Mouse (Mus musculus) thymus, postnatal 36 days (tissue): ENCODE measurements around the gene Vps33a.
A peak's percentile ranks its signal among the peaks of the same experiment; 100 is the strongest.
"Not testable (repeated sequence)": the region's sequence is repeated elsewhere in the genome, so short reads cannot be mapped to it uniquely, and the experiment has no call there.

Experiments
- DNase-seq, 2 experiments: peaks; one replicate each; pipeline ENCODE4 v3.0.0; 2022; ENCODE audit warnings: mixed read lengths in 2 of 2

The Vps33a gene

DNA sequence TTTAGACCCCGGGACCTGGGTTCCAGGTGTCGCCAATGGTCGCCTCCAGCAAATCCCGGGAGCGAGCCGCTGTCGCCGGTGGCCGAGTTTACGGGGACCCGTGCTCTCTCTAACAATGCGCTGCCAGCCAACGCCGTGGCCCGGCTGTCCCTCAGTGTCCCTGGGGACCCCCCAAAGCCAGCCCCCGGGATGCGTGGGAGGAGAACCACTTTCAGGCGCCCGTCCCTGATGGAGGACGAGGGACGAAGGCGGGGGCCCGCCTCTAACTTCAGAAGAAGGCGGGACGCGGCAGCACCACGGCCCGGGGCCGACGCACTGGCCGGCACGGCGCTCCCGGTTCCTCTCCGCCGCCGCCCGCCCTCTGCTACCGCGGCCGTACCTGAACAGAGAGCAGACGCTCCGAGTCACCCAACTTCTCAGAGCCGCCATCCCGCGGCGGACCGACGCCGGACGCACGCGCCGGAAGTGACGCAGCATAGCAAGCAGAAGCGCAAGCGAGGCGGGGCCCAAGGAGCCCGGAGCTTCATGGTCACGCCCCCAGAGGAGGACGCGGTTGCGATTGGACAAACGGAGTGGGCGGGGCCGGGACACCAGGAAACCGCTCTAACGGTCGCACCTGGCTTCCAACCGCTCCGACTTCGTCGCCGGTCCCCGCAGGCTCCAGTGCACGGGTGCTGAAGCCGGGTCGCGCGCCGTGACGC, 49.0 kb downstream of the Vps33a start, which contains the start of gene Diablo:
Gene Diablo (minus strand): TSS at position 485 of the 701 bp plus-strand sequence.
- peak; percentile 99 for DNase-seq

DNA sequence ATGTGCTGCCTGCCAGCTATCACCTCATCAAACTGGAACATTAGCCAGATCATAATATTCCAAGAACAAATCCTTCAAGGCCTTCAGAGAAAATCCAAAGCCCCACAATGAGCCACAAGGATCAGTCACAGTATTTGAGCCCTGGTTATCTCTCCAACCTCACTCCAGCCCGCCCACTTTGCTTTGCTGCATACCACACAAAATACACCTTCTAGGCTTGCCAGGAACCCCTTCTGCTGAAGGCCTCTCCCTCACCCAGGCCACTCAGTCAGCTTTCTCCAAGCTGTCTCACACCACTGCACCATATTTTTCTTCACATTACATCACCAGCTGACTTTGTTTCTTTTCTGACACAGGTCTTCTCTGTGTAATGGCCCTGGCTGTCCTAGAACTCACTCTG, 50.7 kb downstream of the Vps33a start:
- DNase-seq: no peak

DNA sequence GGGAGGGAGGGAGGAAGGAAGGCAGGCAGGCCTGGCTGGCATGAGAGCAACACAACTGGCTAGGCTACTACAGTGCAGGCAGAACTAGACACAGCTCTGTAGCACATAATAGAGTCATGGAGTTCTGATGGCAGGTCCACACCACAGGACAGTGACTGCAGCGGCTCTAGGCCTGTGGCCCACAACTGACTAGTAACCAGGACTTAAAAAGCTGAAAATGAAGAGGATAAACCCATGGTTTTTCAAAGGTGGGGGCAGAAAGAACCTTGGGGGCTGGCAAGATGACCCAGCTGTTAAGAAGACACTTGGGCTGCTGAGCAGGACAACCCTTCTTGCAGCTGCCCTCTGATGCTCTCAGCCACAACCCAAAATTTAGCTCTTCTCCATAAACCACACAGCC, 51.2 kb downstream of the Vps33a start:
- DNase-seq: no peak

DNA sequence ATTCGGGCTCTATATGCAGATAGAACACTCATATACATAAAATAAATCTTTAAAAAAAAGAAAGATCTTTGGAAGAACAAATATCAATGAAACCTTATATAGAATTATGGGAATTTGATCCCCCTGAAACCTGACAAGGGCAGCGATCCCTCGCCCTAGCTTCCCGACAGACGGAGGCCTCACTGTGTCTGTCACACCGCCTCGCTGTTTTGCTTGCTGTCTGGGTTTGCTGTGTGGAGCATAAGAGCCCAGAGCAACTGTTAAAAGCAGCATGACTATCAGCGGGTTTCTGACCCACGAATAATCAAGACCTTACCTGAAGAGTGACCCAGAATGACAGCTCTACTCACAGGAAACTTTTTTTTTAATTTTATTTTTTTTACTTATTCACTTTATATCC, 52.2 kb downstream of the Vps33a start:
- no peak for DNase-seq

DNA sequence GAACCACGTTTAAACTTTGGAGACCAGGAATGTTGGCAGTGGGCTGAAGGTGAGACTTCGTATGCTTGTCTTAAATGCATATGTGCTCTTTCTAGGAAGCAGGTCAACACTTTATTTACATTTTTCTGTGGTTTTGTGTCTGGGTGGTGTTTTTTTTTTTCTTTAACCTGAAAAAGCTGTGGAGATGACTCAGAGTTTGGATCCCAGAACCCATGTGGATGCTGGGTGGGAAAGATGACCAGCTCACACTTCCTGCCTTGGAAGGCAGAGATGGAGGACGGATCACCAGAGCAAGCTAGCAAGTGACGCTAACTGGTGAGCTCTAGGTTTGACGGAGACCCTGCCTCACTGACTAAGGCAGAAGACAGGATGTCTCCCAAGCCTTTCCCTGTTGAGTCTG, 58.0 kb downstream of the Vps33a start:
- DNase-seq: no peak

DNA sequence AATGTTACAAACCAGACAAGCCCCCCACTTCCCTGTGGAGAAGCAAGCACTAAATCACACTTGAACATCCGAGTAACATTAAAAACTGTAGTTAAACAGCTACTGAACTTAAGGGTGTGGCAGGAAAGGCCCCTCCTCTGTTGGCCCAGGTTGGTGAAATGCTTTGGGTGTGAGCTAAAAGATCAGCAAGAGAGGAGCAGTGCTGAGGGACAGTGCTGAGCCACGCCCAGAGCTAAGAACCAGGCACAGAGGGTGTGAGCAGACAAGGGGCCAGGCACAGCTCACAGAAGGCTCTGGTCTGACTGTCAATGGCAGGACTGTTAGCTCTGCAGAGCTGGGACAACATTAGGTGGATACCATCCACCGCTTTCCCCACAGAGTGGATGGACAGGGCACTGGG, 60.7 kb downstream of the Vps33a start:
- DNase-seq: no peak

DNA sequence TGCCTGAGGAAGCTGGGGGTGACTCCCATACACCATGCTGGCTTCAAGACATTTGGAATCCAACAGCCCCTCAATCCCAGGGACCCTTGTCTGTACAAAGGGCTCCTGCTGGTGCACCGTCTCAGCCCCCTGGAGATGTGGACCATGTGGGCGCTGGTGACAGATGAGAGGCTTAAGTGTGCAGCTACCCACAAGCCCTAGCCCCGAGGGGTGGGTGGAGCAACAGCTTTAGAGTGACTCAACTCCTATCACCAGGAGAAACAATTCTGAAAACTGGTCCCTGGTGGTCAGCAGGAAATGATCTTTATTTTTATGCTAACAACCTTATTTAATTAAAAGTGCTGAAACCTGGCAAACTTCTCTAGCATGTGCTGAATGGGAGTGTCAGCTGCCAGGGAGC, 61.4 kb downstream of the Vps33a start:
- DNase-seq: not testable (repeated sequence)

DNA sequence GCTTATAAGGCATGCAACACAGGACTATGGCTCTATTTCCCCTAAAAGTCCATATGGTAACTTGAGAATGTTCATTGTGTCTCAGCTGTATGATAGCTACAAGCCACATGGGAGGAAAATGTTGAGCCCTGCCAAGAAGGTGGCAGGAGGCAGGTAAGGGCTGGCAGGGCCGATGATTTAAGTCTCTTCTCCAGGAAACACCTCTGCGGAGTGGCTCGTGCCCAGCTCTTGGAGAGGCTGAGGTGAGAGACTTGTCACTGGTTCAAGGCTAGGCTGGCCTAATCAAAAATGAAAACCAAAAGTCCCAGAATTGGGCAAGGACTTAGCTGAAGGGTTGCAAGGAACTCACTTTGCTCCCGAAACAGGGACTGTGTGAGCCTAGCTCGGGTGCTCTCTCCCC, 62.7 kb downstream of the Vps33a start, which contains the start of gene B3gnt4:
Gene B3gnt4 (plus strand): TSS at position 301 of the 400 bp plus-strand sequence.
- no peak for DNase-seq

DNA sequence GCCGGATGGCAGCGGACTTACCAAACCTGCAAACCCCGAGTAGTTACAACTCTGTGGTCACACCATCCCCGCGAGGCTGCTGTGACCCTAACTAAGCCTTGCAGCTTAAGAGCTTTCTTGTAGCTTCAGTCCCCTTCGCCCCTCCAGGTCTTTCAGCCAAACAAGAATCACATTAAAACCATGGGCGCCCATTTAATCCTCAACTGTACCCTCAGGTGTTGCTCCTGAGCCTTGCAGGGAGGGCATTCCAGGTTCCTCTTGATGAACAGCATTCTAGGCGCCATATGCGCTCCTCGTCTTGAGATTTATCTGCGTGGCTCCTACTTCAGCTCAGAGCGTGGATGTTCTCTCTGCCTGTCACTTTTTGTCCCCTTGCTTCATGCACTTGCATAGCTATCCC, 63.9 kb downstream of the Vps33a start:
- no peak for DNase-seq

DNA sequence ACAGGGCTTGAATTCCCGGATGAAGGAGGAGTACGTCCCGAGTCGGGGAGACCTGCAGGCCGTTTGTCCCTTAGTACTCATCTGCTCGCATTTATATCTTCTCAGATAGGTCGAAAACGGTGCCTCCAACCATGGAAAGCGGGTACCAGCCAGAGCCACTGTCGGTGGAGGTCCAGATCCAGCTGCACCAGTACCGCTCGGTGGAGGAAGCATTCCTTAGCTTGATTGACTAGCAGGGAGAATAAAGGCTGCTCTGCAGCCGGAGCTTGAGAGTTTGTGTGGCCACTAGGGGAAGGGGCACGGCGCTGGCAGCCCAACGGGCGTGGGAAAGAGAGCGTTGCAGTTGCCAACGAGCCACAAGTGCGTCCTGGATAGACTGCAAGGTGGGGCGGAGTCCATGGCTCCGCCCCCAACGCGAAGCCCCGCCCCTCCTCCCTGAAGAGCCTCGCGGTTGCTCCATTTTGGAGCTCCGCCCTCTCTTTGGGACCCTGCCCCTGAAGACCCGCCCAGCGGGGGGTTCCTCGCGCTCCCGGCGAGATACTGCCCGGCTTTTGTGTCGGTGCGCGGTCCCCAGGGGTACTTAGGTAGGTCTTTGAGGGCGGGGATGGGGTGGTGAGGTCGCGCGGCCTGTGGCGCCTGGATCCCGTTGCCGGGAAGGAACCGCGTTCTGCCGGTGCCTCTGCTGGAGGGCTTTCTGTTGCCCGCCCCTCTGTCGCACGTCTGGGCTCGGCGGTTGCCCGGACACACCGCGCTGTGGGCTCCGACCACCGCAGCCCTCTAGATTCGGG, 64.7 kb downstream of the Vps33a start:
- peak; percentile 83 to 88 for DNase-seq

DNA sequence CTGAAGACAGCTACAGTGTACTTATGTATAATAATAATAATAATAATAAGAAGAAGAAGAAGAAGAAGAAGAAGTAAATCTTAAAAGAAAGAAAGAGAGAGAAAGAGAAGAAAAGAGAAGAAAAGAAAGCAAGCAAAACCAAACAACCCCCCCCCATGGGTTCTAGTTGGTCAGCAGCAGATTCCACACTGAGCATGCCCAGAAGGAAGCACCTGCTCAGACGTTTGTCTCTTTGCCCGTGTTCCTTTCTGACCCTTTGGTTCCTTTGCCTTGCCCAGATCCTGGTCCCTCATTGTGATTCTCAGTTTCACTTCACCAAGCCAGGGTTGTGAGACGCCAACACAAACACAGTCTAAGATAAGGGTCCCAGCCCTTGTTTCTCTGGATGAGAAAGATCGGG, 70.9 kb downstream of the Vps33a start:
- no peak for DNase-seq

DNA sequence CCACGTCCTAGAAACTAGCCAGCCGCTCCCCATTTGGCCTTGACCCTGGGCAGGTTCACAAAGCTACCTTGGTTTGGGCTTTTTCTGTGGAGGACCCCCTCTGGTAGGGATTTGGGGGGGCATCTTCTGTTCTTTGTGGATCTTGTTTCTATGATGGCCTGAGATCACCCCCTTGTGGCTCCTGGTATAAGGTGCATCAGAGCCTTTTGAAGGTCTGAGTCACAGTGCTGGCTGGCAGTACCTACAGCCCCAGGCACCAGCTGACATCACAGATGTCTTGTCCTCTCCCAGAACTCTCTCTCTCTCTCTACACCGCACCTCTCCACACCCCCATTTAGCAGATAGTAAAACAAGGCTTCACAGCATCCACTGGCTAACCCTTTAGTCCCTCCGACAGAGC, 73.1 kb downstream of the Vps33a start:
- peak in 1 of 2 experiments; percentile 23 for DNase-seq

DNA sequence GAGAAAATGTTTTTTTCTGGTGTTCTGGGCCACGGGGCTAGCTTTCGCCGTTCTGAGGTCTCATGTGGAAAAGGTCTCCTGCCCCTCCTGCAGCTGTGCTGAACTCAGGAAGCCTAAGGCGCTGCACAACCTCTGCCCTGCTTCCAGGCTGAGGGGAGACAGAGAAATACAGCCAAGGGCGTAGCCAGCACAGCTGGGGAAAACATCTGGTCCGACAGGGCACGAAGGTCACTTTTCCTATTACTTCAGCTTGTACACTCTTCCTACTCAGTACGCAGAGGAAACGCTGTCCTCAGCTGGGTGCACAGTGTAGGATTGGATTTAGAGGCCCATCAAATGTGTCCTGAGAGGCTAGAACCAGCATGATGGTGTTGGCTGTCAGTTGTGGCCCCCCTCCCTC, 82.9 kb downstream of the Vps33a start:
- DNase-seq: no peak

DNA sequence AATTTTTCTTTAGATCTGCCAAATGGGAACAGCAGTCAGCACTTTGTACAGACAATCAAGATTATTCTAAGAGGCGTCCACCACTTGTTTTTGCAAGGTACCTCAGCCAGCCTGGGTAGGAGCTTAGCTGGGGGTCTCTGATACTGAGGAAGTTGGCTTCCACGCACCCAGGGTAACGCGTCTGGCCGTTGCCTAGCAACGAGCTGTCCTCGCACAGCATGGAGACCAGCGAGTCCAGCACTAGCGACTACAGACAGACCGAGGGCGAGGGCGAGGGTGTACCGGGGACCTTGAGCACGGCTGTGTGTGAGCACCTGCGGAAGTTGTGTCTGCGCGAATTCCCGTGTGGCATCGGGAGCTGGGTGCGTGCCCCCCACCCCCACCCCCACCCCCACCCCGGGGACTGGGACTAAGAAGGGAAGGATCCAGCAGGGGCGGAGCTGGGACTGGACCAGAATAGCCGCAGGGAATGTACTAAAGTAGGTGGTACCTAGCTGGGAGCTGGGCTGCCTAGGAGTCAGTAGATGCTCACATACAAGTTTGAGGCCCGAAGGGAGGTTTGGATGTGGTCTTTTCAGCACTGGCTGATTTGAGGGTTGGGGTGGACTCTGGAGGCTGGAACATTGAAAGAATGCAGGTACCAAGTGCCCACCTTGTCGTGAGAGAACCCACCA, 83.6 kb downstream of the Vps33a start, which contains the start of the genes Lrrc43 and Il31:
Gene Lrrc43 (plus strand): TSS at position 194 of the 674 bp plus-strand sequence.
Gene Il31 (minus strand): TSS at position 378 of the 674 bp plus-strand sequence.
- no peak for DNase-seq

DNA sequence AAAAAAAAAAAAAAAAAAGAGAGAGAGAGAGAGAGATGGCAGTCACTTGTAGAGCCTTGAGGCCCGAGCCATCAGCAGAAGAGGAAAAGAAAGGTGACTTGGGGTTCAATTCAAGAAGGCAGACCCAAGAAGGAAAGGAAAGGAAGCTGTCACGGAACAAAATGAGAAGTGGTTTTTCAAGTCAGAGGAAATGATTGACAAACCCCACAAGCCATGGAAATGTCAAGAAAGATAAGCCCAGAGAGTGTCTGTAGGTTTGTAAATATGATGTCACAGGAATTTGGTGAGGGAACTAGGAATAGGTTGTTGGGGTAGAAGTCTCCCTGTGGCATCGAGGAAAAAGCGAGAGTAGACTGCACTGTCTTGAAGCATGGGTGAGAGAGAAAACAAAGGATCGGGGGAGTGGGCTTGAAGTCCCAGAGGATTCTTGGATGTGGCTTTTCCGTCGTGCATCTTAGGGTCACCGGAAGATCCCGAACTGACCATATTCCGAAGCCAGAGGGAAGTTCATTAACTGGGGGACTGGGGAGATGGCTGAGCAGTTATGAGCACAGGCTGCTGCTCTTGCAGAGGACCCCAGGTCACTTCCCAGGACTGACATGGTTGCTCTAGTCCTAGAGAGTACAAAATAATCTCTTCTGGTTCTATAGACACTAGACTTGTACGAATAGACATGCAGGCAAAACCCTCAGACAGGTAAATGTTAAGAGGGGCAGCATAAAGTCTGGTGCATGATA, 85.0 kb downstream of the Vps33a start:
- DNase-seq: no peak
